Mouse (Mus musculus): ENCODE data around the gene Ccdc146. TPM values are rescaled to one million over a fixed set of nuclear protein-coding genes. Genes with fewer than 3 reads are reported as not detected.

Gene Ccdc146
- polyA plus RNA-seq, 1 experiment from 2014 or later = 3.6 TPM

DNA sequence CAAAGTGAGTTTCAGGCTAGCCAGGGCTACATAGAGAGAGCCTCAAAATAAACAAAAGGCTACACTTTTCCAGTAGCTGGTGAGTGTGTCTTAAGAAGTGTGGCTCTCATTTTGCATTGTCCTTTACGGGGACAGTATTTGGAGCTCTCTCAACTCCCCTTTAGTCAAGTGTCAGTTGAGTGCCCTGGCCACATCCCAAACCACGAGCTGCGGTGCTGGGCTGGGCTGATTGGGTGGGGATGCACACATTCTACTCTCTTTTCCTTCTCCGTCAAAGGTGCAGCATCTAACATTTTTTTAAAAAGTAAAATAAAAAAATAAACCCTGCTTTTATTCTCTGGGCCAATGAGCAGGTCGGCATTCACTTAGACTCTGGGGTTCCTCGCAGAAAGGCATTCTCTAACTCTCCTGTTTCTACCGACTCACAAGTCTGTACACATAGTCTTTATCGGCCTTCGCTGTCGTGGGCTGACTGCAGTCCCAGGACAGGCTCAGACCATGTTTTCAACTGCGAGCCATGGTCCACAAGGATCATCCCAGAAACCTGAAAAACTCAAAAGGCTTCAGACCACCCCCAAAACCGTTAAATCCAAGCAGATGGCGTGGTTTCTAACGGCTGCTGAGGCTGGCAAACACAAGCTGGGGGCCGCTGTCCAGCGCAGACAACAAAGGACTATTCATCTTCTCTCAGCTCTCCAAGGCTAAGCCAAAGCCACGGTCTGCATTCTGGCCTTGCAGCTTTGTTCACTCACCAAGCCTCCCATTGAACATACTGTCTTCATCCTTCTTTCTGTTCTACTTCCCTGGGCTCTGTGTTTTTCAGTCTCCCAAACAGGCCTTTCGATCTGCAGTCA lies 161.0 kb downstream of the Ccdc146 start:
- Histone ChIP-seq H3K27me3 (ENCODE audit: control insufficient read depth, insufficient read depth, low read depth, low read length) (no peaks in the 10 kb centered on the region), H3K4me3 (ENCODE audit: low read length) (no peak overlapping the region), H3K9me3 (ENCODE audit: control insufficient read depth, low read length) (no peaks in the 10 kb centered on the region), H3K4me2 (ENCODE audit: low read depth, low read length) (no peak overlapping the region), H3K36me3 (ENCODE audit: control insufficient read depth, insufficient read depth, low read length) (no peaks in the 10 kb centered on the region), H3K4me1 (replicated peaks; ENCODE audit: control insufficient read depth, insufficient read depth, low read length) (no peaks in the 10 kb centered on the region), H3K27ac (ENCODE audit: low read length) (no peak overlapping the region), H3K9ac (ENCODE audit: low read length) (no peak overlapping the region)
- no peak for ATAC-seq (ENCODE audit: low read depth)
- 46% methylated on average over 18 of the region's 18 CpGs for WGBS

DNA sequence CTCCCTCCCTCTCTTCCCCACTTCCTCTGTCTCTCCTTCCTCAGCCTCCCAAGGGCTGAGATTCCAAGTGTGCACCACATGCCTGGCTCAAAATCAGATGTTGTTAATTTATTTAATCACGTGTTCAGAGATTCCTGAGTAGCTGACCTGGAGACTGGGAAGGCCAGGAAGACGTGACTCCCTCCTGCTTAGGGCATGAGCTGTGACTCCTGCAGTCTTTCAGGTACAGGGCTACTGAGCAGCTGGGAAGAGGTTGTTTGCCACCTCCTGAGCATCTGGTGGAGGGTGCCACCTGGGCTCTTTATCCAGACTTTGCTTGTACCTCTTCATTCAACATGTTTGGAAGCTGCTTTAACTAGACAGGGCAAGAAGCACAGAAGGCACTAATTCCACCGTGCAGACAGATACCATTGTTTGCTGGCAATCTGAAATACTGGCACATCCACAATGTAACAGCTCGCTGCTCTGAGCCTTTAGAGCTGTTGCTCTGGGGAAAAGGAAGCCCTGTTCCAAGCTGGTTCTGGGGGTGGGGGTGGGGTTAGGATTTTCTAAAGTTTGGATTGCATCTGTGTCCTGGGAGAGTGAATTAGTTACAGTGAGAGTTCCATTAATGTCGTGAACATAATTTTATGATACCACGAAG lies 163.2 kb downstream of the Ccdc146 start:
- no peak overlapping the region for H3K9ac ChIP-seq (ENCODE audit: low read length)
- no peaks in the 10 kb centered on the region for H3K27me3 ChIP-seq (ENCODE audit: control insufficient read depth, insufficient read depth, low read depth, low read length)
- ATAC-seq (ENCODE audit: low read depth) = no peak
- WGBS = 37% methylated on average over 6 of the region's 6 CpGs
- no peaks in the 10 kb centered on the region for H3K36me3 ChIP-seq (ENCODE audit: control insufficient read depth, insufficient read depth, low read length)
- no peaks in the 10 kb centered on the region for H3K4me1 ChIP-seq (replicated peaks; ENCODE audit: control insufficient read depth, insufficient read depth, low read length)
- no peak overlapping the region for H3K4me3 ChIP-seq (ENCODE audit: low read length)
- no peaks in the 10 kb centered on the region for H3K9me3 ChIP-seq (ENCODE audit: control insufficient read depth, low read length)
- H3K27ac ChIP-seq (ENCODE audit: low read length) = no peak overlapping the region
- H3K4me2 ChIP-seq (ENCODE audit: low read depth, low read length) = no peak overlapping the region

DNA sequence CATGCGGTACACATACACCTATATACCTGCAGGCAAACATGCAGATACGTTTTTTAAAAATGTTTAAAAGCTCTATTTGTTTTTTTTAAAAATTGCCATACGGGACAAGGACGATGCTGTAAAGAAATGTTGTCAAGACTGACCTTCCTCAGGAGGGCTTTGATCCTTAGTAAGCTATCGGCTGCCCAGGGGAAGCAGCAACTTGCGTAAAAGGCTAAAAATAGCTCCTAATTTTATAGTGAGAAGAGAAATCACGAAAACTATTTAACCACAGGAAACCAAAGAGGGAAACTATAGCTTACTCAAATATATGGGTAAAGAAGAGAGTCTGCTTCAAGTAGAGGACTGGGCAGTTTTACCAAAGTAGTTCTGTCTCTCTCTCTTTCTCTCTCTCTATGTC lies 163.7 kb downstream of the Ccdc146 start:
- Histone ChIP-seq H3K4me1 (replicated peaks; ENCODE audit: control insufficient read depth, insufficient read depth, low read length) (no peaks in the 10 kb centered on the region), H3K4me3 (ENCODE audit: low read length) (no peak overlapping the region), H3K4me2 (ENCODE audit: low read depth, low read length) (no peak overlapping the region), H3K9me3 (ENCODE audit: control insufficient read depth, low read length) (no peaks in the 10 kb centered on the region), H3K9ac (ENCODE audit: low read length) (no peak overlapping the region), H3K27ac (ENCODE audit: low read length) (no peak overlapping the region), H3K27me3 (ENCODE audit: control insufficient read depth, insufficient read depth, low read depth, low read length) (no peaks in the 10 kb centered on the region), H3K36me3 (ENCODE audit: control insufficient read depth, insufficient read depth, low read length) (no peaks in the 10 kb centered on the region)
- WGBS = 62% methylated on average over 7 of the region's 7 CpGs
- no peak for ATAC-seq (ENCODE audit: low read depth)

DNA sequence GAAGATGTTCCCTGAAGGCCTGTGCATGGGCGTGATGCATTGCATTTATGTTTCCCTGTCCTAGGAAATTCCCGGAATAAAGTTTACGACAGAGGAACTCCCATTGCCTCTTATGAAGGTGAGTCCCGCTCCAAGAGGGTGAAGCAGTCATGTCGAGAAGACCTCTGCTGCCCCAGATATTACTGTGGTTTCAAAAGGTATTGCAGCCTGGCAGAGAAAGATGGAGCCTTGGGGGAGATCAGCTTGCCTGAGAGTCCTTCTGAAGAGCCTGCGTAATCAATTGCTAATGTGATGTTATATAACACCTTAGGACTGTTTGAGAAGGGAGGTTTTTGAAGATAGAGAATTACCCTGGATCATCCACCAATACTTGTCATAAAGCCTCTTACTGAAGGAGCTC lies 166.7 kb downstream of the Ccdc146 start:
- Histone ChIP-seq H3K4me1 (replicated peaks; ENCODE audit: control insufficient read depth, insufficient read depth, low read length) (no peaks in the 10 kb centered on the region), H3K9ac (ENCODE audit: low read length) (no peak overlapping the region), H3K27ac (ENCODE audit: low read length) (no peak overlapping the region), H3K4me3 (ENCODE audit: low read length) (no peak overlapping the region), H3K4me2 (ENCODE audit: low read depth, low read length) (no peak overlapping the region), H3K36me3 (ENCODE audit: control insufficient read depth, insufficient read depth, low read length) (no peaks in the 10 kb centered on the region), H3K27me3 (ENCODE audit: control insufficient read depth, insufficient read depth, low read depth, low read length) (no peaks in the 10 kb centered on the region), H3K9me3 (ENCODE audit: control insufficient read depth, low read length) (no peaks in the 10 kb centered on the region)
- WGBS = 61% methylated on average over 6 of the region's 6 CpGs
- no peak for ATAC-seq (ENCODE audit: low read depth)

DNA sequence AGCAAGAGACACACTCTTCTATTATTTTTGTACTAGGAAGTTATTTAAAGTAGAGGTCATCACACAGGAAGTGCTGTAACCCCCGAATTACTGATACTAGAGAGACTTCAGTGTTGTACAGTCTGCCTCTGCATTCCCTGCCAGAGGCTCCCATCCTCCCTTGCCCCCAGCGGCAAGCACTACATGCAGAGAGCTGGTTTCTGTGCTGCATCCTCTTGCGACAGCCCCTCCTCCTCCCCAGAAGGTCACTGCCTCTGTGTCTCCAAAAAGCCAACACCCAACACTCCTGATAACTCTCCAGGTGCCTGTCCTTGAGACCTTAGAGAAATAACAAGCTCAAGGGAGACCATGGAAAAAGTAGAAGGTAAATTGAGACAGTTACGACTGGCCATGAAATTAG lies 167.4 kb downstream of the Ccdc146 start:
- no peaks in the 10 kb centered on the region for H3K27me3 ChIP-seq (ENCODE audit: control insufficient read depth, insufficient read depth, low read depth, low read length)
- H3K36me3 ChIP-seq (ENCODE audit: control insufficient read depth, insufficient read depth, low read length) = no peaks in the 10 kb centered on the region
- no peaks in the 10 kb centered on the region for H3K9me3 ChIP-seq (ENCODE audit: control insufficient read depth, low read length)
- no peak for ATAC-seq (ENCODE audit: low read depth)
- H3K4me1 ChIP-seq (replicated peaks; ENCODE audit: control insufficient read depth, insufficient read depth, low read length) = no peaks in the 10 kb centered on the region
- H3K9ac ChIP-seq (ENCODE audit: low read length) = no peak overlapping the region
- H3K4me3 ChIP-seq (ENCODE audit: low read length) = no peak overlapping the region
- 59% methylated on average over 4 of the region's 4 CpGs for WGBS
- H3K27ac ChIP-seq (ENCODE audit: low read length) = no peak overlapping the region
- H3K4me2 ChIP-seq (ENCODE audit: low read depth, low read length) = no peak overlapping the region

DNA sequence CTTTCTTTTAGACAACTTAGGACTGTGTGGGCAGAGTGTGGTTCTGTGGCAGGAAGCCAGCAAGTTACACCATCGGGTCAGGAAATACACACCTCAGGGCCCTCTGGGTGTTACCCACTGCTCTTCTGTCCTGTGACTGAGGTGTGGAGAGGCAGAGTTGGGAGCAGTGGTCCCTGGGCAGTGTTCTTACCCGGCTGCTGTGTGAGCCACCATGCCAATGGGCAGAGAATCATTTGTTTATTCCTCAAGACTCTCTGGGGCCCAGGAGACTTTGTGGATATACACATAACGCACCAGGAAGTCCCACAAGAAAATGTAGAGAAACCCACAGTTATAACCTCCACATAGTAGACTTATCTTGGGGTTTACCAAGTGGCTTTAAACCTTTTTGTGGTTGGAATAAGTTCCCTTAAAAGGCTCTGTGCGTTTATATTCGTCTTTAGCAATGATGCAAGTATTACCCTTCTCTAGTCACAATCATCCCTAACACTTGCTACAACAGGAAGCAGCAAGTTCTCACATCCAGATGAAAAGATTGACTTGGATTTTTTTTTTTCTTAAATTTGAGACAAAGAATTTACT lies 168.8 kb downstream of the Ccdc146 start:
- no peak overlapping the region for H3K9ac ChIP-seq (ENCODE audit: low read length)
- 67% methylated on average over 5 of the region's 5 CpGs for WGBS

DNA sequence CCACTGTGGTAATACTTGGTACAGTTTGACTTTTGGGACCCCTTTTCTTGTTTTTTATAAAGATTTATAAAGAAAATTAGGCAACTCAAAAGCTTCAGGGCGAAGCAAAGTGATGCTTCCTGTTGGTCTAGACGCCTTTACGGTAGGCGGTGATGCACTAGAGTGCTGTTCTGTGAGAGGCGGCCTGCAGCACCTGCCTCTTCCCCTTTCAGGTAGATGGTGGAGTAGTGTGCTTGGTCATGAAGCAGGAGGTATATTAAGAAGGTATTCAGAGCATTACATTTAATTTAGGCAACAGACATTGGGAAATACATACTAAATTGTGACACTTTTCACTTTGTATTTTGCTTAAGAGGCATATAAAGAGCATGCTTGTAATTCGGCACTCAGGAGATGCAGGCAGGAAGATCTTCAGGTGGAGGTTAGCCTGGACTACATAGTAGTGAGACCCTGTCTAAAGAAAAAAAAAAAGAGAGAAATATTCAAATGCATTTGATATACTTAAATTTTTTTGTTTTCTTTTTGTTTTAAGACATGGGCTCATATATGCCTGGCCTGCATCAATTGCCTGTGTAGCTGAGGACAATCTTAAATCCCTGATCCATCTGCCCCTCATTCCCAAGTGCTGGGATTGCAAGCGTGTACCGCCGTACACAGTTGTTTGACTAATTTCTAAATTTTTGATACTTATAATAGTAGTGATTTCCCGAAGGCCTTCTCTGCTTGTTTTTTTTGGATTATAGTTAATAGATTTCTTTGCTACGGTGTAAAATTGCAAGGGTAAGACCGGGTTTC lies 169.5 kb downstream of the Ccdc146 start:
- no peak overlapping the region for H3K4me3 ChIP-seq (ENCODE audit: low read length)
- no peak for ATAC-seq (ENCODE audit: low read depth)
- H3K9me3 ChIP-seq (ENCODE audit: control insufficient read depth, low read length) = no peaks in the 10 kb centered on the region

More for the DNA sequence above, 168.8 kb downstream of the Ccdc146 start:
- H3K4me2 ChIP-seq (ENCODE audit: low read depth, low read length) = no peak overlapping the region
- H3K9me3 ChIP-seq (ENCODE audit: control insufficient read depth, low read length) = no peaks in the 10 kb centered on the region
- H3K4me3 ChIP-seq (ENCODE audit: low read length) = no peak overlapping the region
- H3K36me3 ChIP-seq (ENCODE audit: control insufficient read depth, insufficient read depth, low read length) = no peaks in the 10 kb centered on the region
- H3K4me1 ChIP-seq (replicated peaks; ENCODE audit: control insufficient read depth, insufficient read depth, low read length) = no peaks in the 10 kb centered on the region
- no peaks in the 10 kb centered on the region for H3K27me3 ChIP-seq (ENCODE audit: control insufficient read depth, insufficient read depth, low read depth, low read length)
- no peak for ATAC-seq (ENCODE audit: low read depth)
- H3K27ac ChIP-seq (ENCODE audit: low read length) = no peak overlapping the region

DNA sequence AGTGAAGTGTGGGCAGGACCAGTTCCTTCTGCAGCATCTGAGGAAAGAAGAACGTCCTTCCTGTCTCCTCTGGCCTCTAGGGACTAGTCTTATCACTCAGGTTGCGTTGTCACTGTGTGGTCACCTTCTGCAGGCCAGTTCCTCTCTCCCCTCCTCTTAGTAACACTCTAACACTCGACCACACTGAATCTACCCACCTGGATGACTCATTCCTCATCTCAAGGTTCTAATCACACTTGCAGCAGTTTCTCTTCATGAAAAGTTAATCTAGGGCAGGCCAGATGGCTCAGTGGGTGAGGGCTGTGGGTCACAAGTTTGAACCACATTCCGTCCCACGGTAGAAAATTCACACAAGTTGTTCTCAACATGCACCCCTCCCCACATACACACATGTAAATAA lies 175.6 kb downstream of the Ccdc146 start:
- Histone ChIP-seq H3K9ac (ENCODE audit: low read length) (no peak overlapping the region), H3K36me3 (ENCODE audit: control insufficient read depth, insufficient read depth, low read length) (no peaks in the 10 kb centered on the region), H3K4me2 (ENCODE audit: low read depth, low read length) (no peak overlapping the region), H3K4me1 (replicated peaks; ENCODE audit: control insufficient read depth, insufficient read depth, low read length) (no peaks in the 10 kb centered on the region), H3K27ac (ENCODE audit: low read length) (no peak overlapping the region), H3K27me3 (ENCODE audit: control insufficient read depth, insufficient read depth, low read depth, low read length) (no peaks in the 10 kb centered on the region), H3K9me3 (ENCODE audit: control insufficient read depth, low read length) (no peaks in the 10 kb centered on the region), H3K4me3 (ENCODE audit: low read length) (no peak overlapping the region)
- 58% methylated on average over 5 of the region's 5 CpGs for WGBS
- no peak for ATAC-seq (ENCODE audit: low read depth)

More for the DNA sequence above, 169.5 kb downstream of the Ccdc146 start:
- no peaks in the 10 kb centered on the region for H3K36me3 ChIP-seq (ENCODE audit: control insufficient read depth, insufficient read depth, low read length)
- H3K4me1 ChIP-seq (replicated peaks; ENCODE audit: control insufficient read depth, insufficient read depth, low read length) = no peaks in the 10 kb centered on the region
- H3K27ac ChIP-seq (ENCODE audit: low read length) = no peak overlapping the region
- WGBS = 75% methylated on average over 12 of the region's 12 CpGs
- H3K27me3 ChIP-seq (ENCODE audit: control insufficient read depth, insufficient read depth, low read depth, low read length) = no peaks in the 10 kb centered on the region
- H3K4me2 ChIP-seq (ENCODE audit: low read depth, low read length) = no peak overlapping the region
- H3K9ac ChIP-seq (ENCODE audit: low read length) = no peak overlapping the region

DNA sequence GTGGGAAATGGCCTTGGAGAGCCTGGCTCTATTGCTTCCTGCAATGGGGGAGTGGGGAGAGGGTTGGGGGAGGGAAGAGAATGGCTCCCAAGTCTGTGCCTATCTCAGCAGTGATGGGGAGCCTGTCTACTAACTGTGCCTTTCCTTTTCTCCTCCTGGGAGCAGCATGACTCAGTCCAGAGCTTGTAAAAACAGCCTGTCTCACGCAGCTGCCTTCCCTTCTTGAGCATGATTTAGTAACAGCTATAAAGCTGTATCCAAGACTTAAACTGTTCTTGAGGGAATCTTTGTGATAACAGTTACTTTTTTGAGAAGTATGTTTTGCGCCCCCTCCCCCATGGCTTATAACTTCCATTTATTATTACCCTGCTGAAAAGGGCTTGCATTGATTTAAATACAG lies 176.6 kb downstream of the Ccdc146 start:
- Histone ChIP-seq H3K9ac (ENCODE audit: low read length) (no peak overlapping the region), H3K27me3 (ENCODE audit: control insufficient read depth, insufficient read depth, low read depth, low read length) (no peaks in the 10 kb centered on the region), H3K27ac (ENCODE audit: low read length) (no peak overlapping the region), H3K4me1 (replicated peaks; ENCODE audit: control insufficient read depth, insufficient read depth, low read length) (no peaks in the 10 kb centered on the region), H3K4me2 (ENCODE audit: low read depth, low read length) (no peak overlapping the region), H3K4me3 (ENCODE audit: low read length) (no peak overlapping the region), H3K9me3 (ENCODE audit: control insufficient read depth, low read length) (no peaks in the 10 kb centered on the region), H3K36me3 (ENCODE audit: control insufficient read depth, insufficient read depth, low read length) (no peaks in the 10 kb centered on the region)
- no peak for ATAC-seq (ENCODE audit: low read depth)
- WGBS = 64% methylated on average over 2 of the region's 2 CpGs
